Mouse (Mus musculus) spleen, adult 2 months (tissue): ENCODE data around the gene Eif2ak1.

Experiments
- CTCF ChIP-seq: fragments of 200-500 bp; IDR thresholded peaks from 2 replicates; pipeline ENCODE4 v1.5.1; 2011; ENCODE audit warnings: mild to moderate bottlenecking, inconsistent platforms; ENCODE audit not compliant: insufficient read depth, insufficient read length, insufficient replicate concordance; ENCODE audit errors: extremely low read depth
- POLR2A ChIP-seq: fragments of 200-500 bp; IDR thresholded peaks from 2 replicates; pipeline ENCODE4 v1.6.1; 2011; ENCODE audit warnings: low read depth, low read length, inconsistent platforms

GRCm38 (mm10) chr5:143903813-143904212 lies 86.2 kb downstream of the Eif2ak1 start:
- TF ChIP-seq CTCF (no peak), POLR2A (no peak)
